ENCODE assay signal across 15 mouse cellular contexts in genomic region chr16:94348779-94349178, GRCm38 (mm10). TPM values are rescaled to one million over a fixed set of nuclear protein-coding genes. Genes with fewer than 3 reads are reported as not detected.
"Had no signal": no experiment of that assay in that cellular context is flagged by ENCODE, and none has a peak within 500 bp of the region (broad histone marks: within the 10 kb centered on the region; RNA-seq: fewer than 3 reads in every experiment).

No protein-coding gene starts in this region.

- ATAC-seq: midbrain, embryonic 16.5 days had no signal

- H3K27me3 ChIP-seq: midbrain, embryonic 12.5 days; neural tube, embryonic 12.5 days had no signal

- DNase-seq: lung, adult 18-20 months; lung, embryonic 14.5 days; lung, postnatal 10 days; lung, postnatal 4 days; midbrain, embryonic 14.5 days; right cerebral cortex, postnatal 14 days; thymus, adult 18-20 months; thymus, postnatal 14 days; thymus, postnatal 36 days had no signal

- H3K4me1 ChIP-seq: neural tube, embryonic 12.5 days had no signal

- H3K4me3 ChIP-seq: midbrain, embryonic 10.5 days; midbrain, embryonic 12.5 days; neural tube, embryonic 12.5 days had no signal

- H3K9me3 ChIP-seq: midbrain, embryonic 10.5 days; midbrain, embryonic 12.5 days; neural tube, embryonic 12.5 days had no signal

- H3K4me2 ChIP-seq: lung, embryonic 14.5 days; midbrain, embryonic 12.5 days; neural tube, embryonic 12.5 days had no signal

- H3K27ac ChIP-seq: midbrain, embryonic 10.5 days; midbrain, embryonic 12.5 days; neural tube, embryonic 12.5 days had no signal

- H3K36me3 ChIP-seq: midbrain, embryonic 10.5 days; midbrain, embryonic 12.5 days; neural tube, embryonic 12.5 days had no signal

- H3K9ac ChIP-seq: lung, embryonic 14.5 days; midbrain, embryonic 12.5 days; neural tube, embryonic 12.5 days had no signal

RNA-seq across cellular contexts. Expression of gene Ripply3, which starts 20.6 kb away (rescaled TPM):
- total RNA-seq: megakaryocyte, adult 5-6 weeks; neutrophil, adult 5-6 weeks had no signal
